Mouse (Mus musculus): ENCODE measurements around the gene Rwdd3. TPM values are rescaled to one million over a fixed set of nuclear protein-coding genes. Genes with fewer than 3 reads are reported as not detected.

The Rwdd3 gene
- polyA plus RNA-seq, 1 experiment from 2014 or later, result 8.5 TPM

GRCm38 (mm10) chr3:121156451-121157186 is 14.9 kb downstream of the Rwdd3 start:
- DNase-seq (ENCODE audit: low spot score), result no peak
- WGBS, result 63% methylated on average over 11 of the region's 11 CpGs

GRCm38 (mm10) chr3:121156043-121156442 is 15.5 kb downstream of the Rwdd3 start:
- H3K9ac ChIP-seq (ENCODE audit: low read depth, low read length), result no peak overlapping the region
- ATAC-seq (replicated peaks; ENCODE audit: low FRiP score, low read depth) (no peak), DNase-seq (ENCODE audit: low spot score) (no peak)
- H3K4me1 ChIP-seq (replicated peaks; ENCODE audit: insufficient read depth, low read length), result no peaks in the 10 kb centered on the region
- no peaks in the 10 kb centered on the region for H3K27me3 ChIP-seq (ENCODE audit: insufficient read depth, low read length)
- TF ChIP-seq CTCF (IDR thresholded peaks at IDR 0.05; ENCODE audit: low read depth), result no peak
- WGBS, result 44% methylated on average over 7 of the region's 7 CpGs
- no peak overlapping the region for H3K4me3 ChIP-seq (replicated peaks; ENCODE audit: low read depth, low read length)
- H3K27ac ChIP-seq, result no peak overlapping the region
- H3K4me2 ChIP-seq (ENCODE audit: low read length), result no peak overlapping the region
- no peaks in the 10 kb centered on the region for H3K9me3 ChIP-seq (replicated peaks; ENCODE audit: low read length)
- no peaks in the 10 kb centered on the region for H3K36me3 ChIP-seq (ENCODE audit: insufficient read depth, low read length)

More at GRCm38 (mm10) chr3:121156451-121157186, 14.9 kb downstream of the Rwdd3 start:
- H3K27me3 ChIP-seq (ENCODE audit: insufficient read depth, low read length), result no peaks in the 10 kb centered on the region
- no peaks in the 10 kb centered on the region for H3K36me3 ChIP-seq (ENCODE audit: insufficient read depth, low read length)
- no peak for TF ChIP-seq CTCF (IDR thresholded peaks at IDR 0.05; ENCODE audit: low read depth)
- no peak overlapping the region for H3K4me3 ChIP-seq (replicated peaks; ENCODE audit: low read depth, low read length)
- H3K9me3 ChIP-seq (replicated peaks; ENCODE audit: low read length), result no peaks in the 10 kb centered on the region
- H3K9ac ChIP-seq (ENCODE audit: low read depth, low read length), result no peak overlapping the region
- no peak for ATAC-seq (replicated peaks; ENCODE audit: low FRiP score, low read depth)
- no peak overlapping the region for H3K4me2 ChIP-seq (ENCODE audit: low read length)
- no peaks in the 10 kb centered on the region for H3K4me1 ChIP-seq (replicated peaks; ENCODE audit: insufficient read depth, low read length)
- no peak overlapping the region for H3K27ac ChIP-seq

GRCm38 (mm10) chr3:121133937-121134336 is 37.6 kb downstream of the Rwdd3 start:
- ATAC-seq (replicated peaks; ENCODE audit: low FRiP score, low read depth), result no peak
- H3K27ac ChIP-seq, result no peak overlapping the region
- H3K4me2 ChIP-seq (ENCODE audit: low read length), result no peak overlapping the region
- no peaks in the 10 kb centered on the region for H3K4me1 ChIP-seq (replicated peaks; ENCODE audit: insufficient read depth, low read length)
- DNase-seq (ENCODE audit: low spot score), result no peak
- WGBS, result 67% methylated on average over 11 of the region's 11 CpGs
- H3K9me3 ChIP-seq (replicated peaks; ENCODE audit: low read length), result no peaks in the 10 kb centered on the region
- no peak for TF ChIP-seq CTCF (IDR thresholded peaks at IDR 0.05; ENCODE audit: low read depth)
- H3K36me3 ChIP-seq (ENCODE audit: insufficient read depth, low read length), result no peaks in the 10 kb centered on the region
- no peak overlapping the region for H3K9ac ChIP-seq (ENCODE audit: low read depth, low read length)
- no peaks in the 10 kb centered on the region for H3K27me3 ChIP-seq (ENCODE audit: insufficient read depth, low read length)
- H3K4me3 ChIP-seq (replicated peaks; ENCODE audit: low read depth, low read length), result no peak overlapping the region

- no peak for ATAC-seq (replicated peaks; ENCODE audit: low FRiP score, low read depth)
Measured at GRCm38 (mm10) chr3:121133039-121133438, 38.5 kb downstream of the Rwdd3 start.

GRCm38 (mm10) chr3:121127171-121127570 is 44.3 kb downstream of the Rwdd3 start:
- TF ChIP-seq CTCF (IDR thresholded peaks at IDR 0.05; ENCODE audit: low read depth), result no peak
- H3K9ac ChIP-seq (ENCODE audit: low read depth, low read length), result no peak overlapping the region
- H3K9me3 ChIP-seq (replicated peaks; ENCODE audit: low read length), result no peaks in the 10 kb centered on the region
- H3K27me3 ChIP-seq (ENCODE audit: insufficient read depth, low read length), result no peaks in the 10 kb centered on the region
- DNase-seq (ENCODE audit: low spot score), result no peak
- no peak for ATAC-seq (replicated peaks; ENCODE audit: low FRiP score, low read depth)
- no peak overlapping the region for H3K27ac ChIP-seq
- H3K36me3 ChIP-seq (ENCODE audit: insufficient read depth, low read length), result no peaks in the 10 kb centered on the region
- H3K4me1 ChIP-seq (replicated peaks; ENCODE audit: insufficient read depth, low read length), result no peaks in the 10 kb centered on the region
- no peak overlapping the region for H3K4me3 ChIP-seq (replicated peaks; ENCODE audit: low read depth, low read length)
- WGBS, result 88% methylated on average over 2 of the region's 2 CpGs
- no peak overlapping the region for H3K4me2 ChIP-seq (ENCODE audit: low read length)

More at GRCm38 (mm10) chr3:121133039-121133438, 38.5 kb downstream of the Rwdd3 start:
- Histone ChIP-seq H3K27ac (no peak overlapping the region), H3K4me2 (ENCODE audit: low read length) (no peak overlapping the region), H3K4me3 (replicated peaks; ENCODE audit: low read depth, low read length) (no peak overlapping the region), H3K36me3 (ENCODE audit: insufficient read depth, low read length) (no peaks in the 10 kb centered on the region), H3K4me1 (replicated peaks; ENCODE audit: insufficient read depth, low read length) (no peaks in the 10 kb centered on the region), H3K27me3 (ENCODE audit: insufficient read depth, low read length) (no peaks in the 10 kb centered on the region), H3K9ac (ENCODE audit: low read depth, low read length) (no peak overlapping the region), H3K9me3 (replicated peaks; ENCODE audit: low read length) (no peaks in the 10 kb centered on the region)
- no peak for DNase-seq (ENCODE audit: low spot score)
- 78% methylated on average over 5 of the region's 5 CpGs for WGBS
- TF ChIP-seq CTCF (IDR thresholded peaks at IDR 0.05; ENCODE audit: low read depth), result no peak

- TF ChIP-seq CTCF (IDR thresholded peaks at IDR 0.05; ENCODE audit: low read depth), result no peak
- H3K27me3 ChIP-seq (ENCODE audit: insufficient read depth, low read length), result no peaks in the 10 kb centered on the region
- H3K4me3 ChIP-seq (replicated peaks; ENCODE audit: low read depth, low read length), result no peak overlapping the region
- no peaks in the 10 kb centered on the region for H3K36me3 ChIP-seq (ENCODE audit: insufficient read depth, low read length)
- H3K9ac ChIP-seq (ENCODE audit: low read depth, low read length), result no peak overlapping the region
- no peak for DNase-seq (ENCODE audit: low spot score)
- no peak overlapping the region for H3K27ac ChIP-seq
- no peak for ATAC-seq (replicated peaks; ENCODE audit: low FRiP score, low read depth)
- no peaks in the 10 kb centered on the region for H3K4me1 ChIP-seq (replicated peaks; ENCODE audit: insufficient read depth, low read length)
- no peak overlapping the region for H3K4me2 ChIP-seq (ENCODE audit: low read length)
- 89% methylated on average over 5 of the region's 5 CpGs for WGBS
- no peaks in the 10 kb centered on the region for H3K9me3 ChIP-seq (replicated peaks; ENCODE audit: low read length)
Measured at GRCm38 (mm10) chr3:121126476-121126875, 45.0 kb downstream of the Rwdd3 start.
